Mouse (Mus musculus) left cerebral cortex, adult 6 months (tissue): ENCODE results near the gene Abca6. TPM values are rescaled to one million over a fixed set of nuclear protein-coding genes. Genes with fewer than 3 reads are reported as not detected.

ENCODE experiments used
- long read RNA-seq, 2 experiments: library from polyadenylated mRNA; unstranded; transcript quantifications; one replicate each; pipeline ENCODE4 v2.0.0; 2019 to 2020
- polyA plus RNA-seq: library from polyadenylated mRNA; unstranded; fragments of <200 nt; fragmentation: Nextera tagmentation; gene quantifications from 2 replicates; pipeline ENCODE4 v1.2.3, GENCODE M21; 2021

The Abca6 gene
- polyA plus RNA-seq = 0.24 and 0.67 TPM in 2 replicates
- long read RNA-seq, experiment 1, full-length matches to known transcripts = 5 of 8 reads
- long read RNA-seq, experiment 1, partial matches to known transcripts = 1 of 8 reads
- long read RNA-seq, experiment 1, other reads (novel, unspliced or antisense) = 2 of 8 reads
- long read RNA-seq, experiment 2, full-length matches to known transcripts = 1 of 1 reads
- long read RNA-seq, experiment 2, partial matches to known transcripts = 0 of 1 reads
- long read RNA-seq, experiment 2, other reads (novel, unspliced or antisense) = 0 of 1 reads

GRCm38 (mm10) chr11:110251534-110251933 is at the start of gene Abca6:
Abca6 (minus strand) TSS chr11:110251776.

GRCm38 (mm10) chr11:110167459-110168251 is 83.9 kb downstream of the Abca6 start, which contains the start of gene Abca9:
Abca9 (minus strand) TSS chr11:110168196.

Other genes starting within 250 kb of the Abca6 start
- gene Abca8a, start 155.8 kb downstream of the Abca6 start, polyA plus RNA-seq = 1.4 and 3.2 TPM in 2 replicates
- 1.4 and 1.6 TPM in 2 replicates for gene Abca9, start 83.6 kb downstream of the Abca6 start, polyA plus RNA-seq
- 15.3 and 16.7 TPM in 2 replicates for gene Abca5, start 85.9 kb upstream of the Abca6 start, polyA plus RNA-seq
- gene Map2k6, start 147.3 kb upstream of the Abca6 start, polyA plus RNA-seq = 7.4 and 7.7 TPM in 2 replicates